ENCODE assay signal across 21 mouse cellular contexts in genomic region chr2:6909921-6910320, GRCm38 (mm10).
DNase-seq lines count a peak whose midpoint lies in the region; ATAC-seq and TF ChIP-seq lines count a peak whose summit lies in the region.
"Had no signal": no experiment of that assay in that cellular context is flagged by ENCODE, and none has a peak within 500 bp of the region (broad histone marks: within the 10 kb centered on the region; RNA-seq: fewer than 3 reads in every experiment).

No protein-coding gene starts in this region.

- peaks cover 6% of the 10 kb centered on the region; the same call in 1 of the 2 replicates for H3K4me1 ChIP-seq in lung, embryonic 14.5 days (ENCODE audit: insufficient read depth)
- H3K4me1 ChIP-seq: neural tube, embryonic 15.5 days had no signal

- no peak overlapping the region for H3K4me3 ChIP-seq in left cerebral cortex, adult 2 months
- H3K4me3 ChIP-seq in lung, embryonic 14.5 days (ENCODE audit: low read depth, low read length) = no peak overlapping the region
- H3K4me3 ChIP-seq: erythroblast, embryonic 14.5 days; heart, embryonic 12.5 days; midbrain, embryonic 10.5 days; neural tube, embryonic 15.5 days had no signal

- peak overlapping the region; percentile 83 for H3K27ac ChIP-seq in left cerebral cortex, adult 2 months
- no peak overlapping the region for H3K27ac ChIP-seq in lung, embryonic 14.5 days (ENCODE audit: low read depth)
- H3K27ac ChIP-seq: kidney, postnatal 0 days; midbrain, embryonic 10.5 days; neural tube, embryonic 15.5 days had no signal

- 48% methylated on average over 7 of the region's 7 CpGs for WGBS in lung, embryonic 14.5 days

- DNase-seq in left cerebral cortex, adult 2 months (ENCODE audit: extremely low spot score in 1 of 2, low spot score in 2 of 2) = no peak
- no peak for DNase-seq in left cerebral cortex, adult 8-10 months (ENCODE audit: low spot score in 2 of 2)
- DNase-seq in fibroblast of lung, adult 2 months (ENCODE audit: low read depth) = peak; percentile 27
- DNase-seq in lung, embryonic 14.5 days = peak; percentile 54
- DNase-seq in lung, postnatal 4 days = peak; percentile 34 to 75
- no peak for DNase-seq in adrenal gland, postnatal 4 days (ENCODE audit: low spot score in 2 of 2)
- DNase-seq in urinary bladder, postnatal 4 days (ENCODE audit: low spot score in 2 of 2) = no peak
- DNase-seq in layer of hippocampus, postnatal 10 days (ENCODE audit: low spot score in 2 of 2) = no peak
- DNase-seq: adrenal gland, adult 8-10 months; cerebellum, adult 11-12 months; cerebellum, postnatal 36 days; heart, postnatal 36 days; kidney, adult 11 months; retina, postnatal 1 day had no signal

- H3K4me2 ChIP-seq in lung, embryonic 14.5 days = no peak overlapping the region
- H3K4me2 ChIP-seq: heart, embryonic 12.5 days; neural tube, embryonic 15.5 days had no signal

- H3K9me3 ChIP-seq in lung, embryonic 14.5 days (ENCODE audit: low read depth, low read length) = no peaks in the 10 kb centered on the region
- H3K9me3 ChIP-seq: heart, embryonic 12.5 days; midbrain, embryonic 10.5 days; neural tube, embryonic 15.5 days had no signal

- no peak for TF ChIP-seq CTCF in left cerebral cortex, adult 2 months (IDR thresholded peaks at IDR 0.05)
- no peak for TF ChIP-seq CTCF in lung, embryonic 14.5 days (IDR thresholded peaks at IDR 0.05; ENCODE audit: low read depth)

- H3K36me3 ChIP-seq in lung, embryonic 14.5 days (ENCODE audit: insufficient read depth) = no peaks in the 10 kb centered on the region
- H3K36me3 ChIP-seq: heart, embryonic 12.5 days; midbrain, embryonic 10.5 days; neural tube, embryonic 15.5 days had no signal

- H3K27me3 ChIP-seq in lung, embryonic 14.5 days (ENCODE audit: insufficient read depth, low read length) = no peaks in the 10 kb centered on the region
- H3K27me3 ChIP-seq: heart, embryonic 12.5 days; neural tube, embryonic 15.5 days had no signal

- no peak overlapping the region for H3K9ac ChIP-seq in lung, embryonic 14.5 days
- H3K9ac ChIP-seq: heart, embryonic 12.5 days; neural tube, embryonic 15.5 days had no signal

- ATAC-seq in lung, embryonic 14.5 days (ENCODE audit: insufficient read depth) = peak; percentile 72; the same call in 1 of the 2 replicates
- ATAC-seq: forebrain, embryonic 16.5 days; hindbrain, embryonic 16.5 days had no signal

- intact Hi-C loops in left cerebral cortex, adult 2 months (cut with DNase I) = loop anchor here (5.0 to 10.0 kb wide), 2 partner anchors 33 to 345 kb away; no protein-coding TSS in a partner anchor

Comparison
In these comparisons a context has a peak if more than half of its experiments do, and no peak if none do; other contexts are left out.
1. DNase-seq: peak in fibroblast of lung, adult 2 months (single experiment), lung, embryonic 14.5 days (single experiment) and lung, postnatal 4 days (2 of 2); none in left cerebral cortex, adult 2 months (0 of 2), left cerebral cortex, adult 8-10 months (0 of 2), adrenal gland, postnatal 4 days (0 of 2), urinary bladder, postnatal 4 days (0 of 2) and layer of hippocampus, postnatal 10 days (0 of 2).